In genomic region chr10:100022090-100022834, GRCm38 (mm10) we compare ENCODE assay signal across 17 mouse cellular contexts. TPM values are rescaled to one million over a fixed set of nuclear protein-coding genes. Genes with fewer than 3 reads are reported as not detected.
DNase-seq lines count a peak whose midpoint lies in the region; ATAC-seq lines count a peak whose summit lies in the region.
"Had no signal": no experiment of that assay in that cellular context is flagged by ENCODE, and none has a peak within 500 bp of the region (broad histone marks: within the 10 kb centered on the region; RNA-seq: fewer than 3 reads in every experiment).

No protein-coding gene starts in this region.

- H3K27me3 ChIP-seq in heart, embryonic 13.5 days (replicated peaks), result no peaks in the 10 kb centered on the region
- peaks cover 34% of the 10 kb centered on the region for H3K27me3 ChIP-seq in hindbrain, embryonic 12.5 days
- peaks cover 39% of the 10 kb centered on the region for H3K27me3 ChIP-seq in midbrain, embryonic 16.5 days (ENCODE audit: control insufficient read depth, insufficient read depth, low read depth, low read length)
- H3K27me3 ChIP-seq: Patski had no signal

- no peak overlapping the region for H3K4me3 ChIP-seq in heart, embryonic 13.5 days
- no peak overlapping the region for H3K4me3 ChIP-seq in hindbrain, embryonic 12.5 days
- H3K4me3 ChIP-seq in midbrain, embryonic 16.5 days (ENCODE audit: low read depth, low read length), result no peak overlapping the region
- H3K4me3 ChIP-seq: liver, embryonic 12.5 days had no signal

- H3K9me3 ChIP-seq in heart, embryonic 13.5 days, result peaks cover 7% of the 10 kb centered on the region; the same call in 1 of the 2 replicates
- H3K9me3 ChIP-seq in hindbrain, embryonic 12.5 days (replicated peaks), result 0 out of 2 replicates have a peak, but pooled peaks cover 3% of the 10 kb centered on the region
- peaks cover 3% of the 10 kb centered on the region; the same call in 1 of the 2 replicates for H3K9me3 ChIP-seq in midbrain, embryonic 16.5 days (replicated peaks; ENCODE audit: control insufficient read depth, low read length, poor library complexity, severe bottlenecking)
- H3K9me3 ChIP-seq: liver, embryonic 12.5 days had no signal

- no peak overlapping the region for H3K27ac ChIP-seq in heart, embryonic 13.5 days (replicated peaks)
- H3K27ac ChIP-seq in hindbrain, embryonic 12.5 days, result no peak overlapping the region
- peak overlapping the region; percentile 18; the same call in 1 of the 2 replicates for H3K27ac ChIP-seq in midbrain, embryonic 16.5 days (ENCODE audit: low read length)
- H3K27ac ChIP-seq: liver, embryonic 12.5 days had no signal

- peaks cover 18% of the 10 kb centered on the region for H3K36me3 ChIP-seq in heart, embryonic 13.5 days
- no peaks in the 10 kb centered on the region for H3K36me3 ChIP-seq in hindbrain, embryonic 12.5 days
- H3K36me3 ChIP-seq in midbrain, embryonic 16.5 days (ENCODE audit: control insufficient read depth, insufficient read depth, low read length), result no peaks in the 10 kb centered on the region
- H3K36me3 ChIP-seq: liver, embryonic 12.5 days had no signal

- WGBS in heart, embryonic 13.5 days, result 50% methylated on average over 11 of the region's 11 CpGs
- WGBS in hindbrain, embryonic 12.5 days, result 32% methylated on average over 11 of the region's 11 CpGs
- 22% methylated on average over 11 of the region's 11 CpGs for WGBS in midbrain, embryonic 16.5 days

- ATAC-seq in heart, embryonic 13.5 days (ENCODE audit: extremely low read depth, insufficient number of reproducible peaks, low FRiP score, low TSS enrichment), result no peak
- ATAC-seq in hindbrain, embryonic 12.5 days (ENCODE audit: low FRiP score), result peak; percentile 53
- peak; percentile 61 for ATAC-seq in midbrain, embryonic 16.5 days
- ATAC-seq in erythroid progenitor cell, adult 5-6 weeks (replicated peaks; ENCODE audit: low FRiP score, poor library complexity, severe bottlenecking), result no peak
- ATAC-seq: liver, embryonic 12.5 days; Patski had no signal

- H3K9ac ChIP-seq in heart, embryonic 13.5 days, result no peak overlapping the region
- no peak overlapping the region for H3K9ac ChIP-seq in hindbrain, embryonic 12.5 days
- no peak overlapping the region for H3K9ac ChIP-seq in midbrain, embryonic 16.5 days (ENCODE audit: low read depth, low read length)
- H3K9ac ChIP-seq: liver, embryonic 12.5 days had no signal

- DNase-seq in heart, adult 9 months (ENCODE audit: low spot score in 2 of 2), result no peak
- peak; percentile 30 for DNase-seq in brain, adult 2 months (ENCODE audit: low read depth, low spot score)
- no peak for DNase-seq in cerebellum, postnatal 4 days (ENCODE audit: low spot score in 2 of 2)
- DNase-seq in ovary, postnatal 36 days (ENCODE audit: low spot score), result no peak
- DNase-seq: adrenal gland, adult 8-10 months; cerebellum, adult 11-12 months; kidney, adult 18-20 months; right cerebral cortex, postnatal 14 days; thymus, postnatal 36 days had no signal

- peaks cover 51% of the 10 kb centered on the region for H3K4me1 ChIP-seq in heart, embryonic 13.5 days
- peaks cover 18% of the 10 kb centered on the region for H3K4me1 ChIP-seq in hindbrain, embryonic 12.5 days
- H3K4me1 ChIP-seq in midbrain, embryonic 16.5 days (ENCODE audit: control insufficient read depth, insufficient read depth, low read length), result peaks cover 10% of the 10 kb centered on the region; the same call in 1 of the 2 replicates

- peak overlapping the region; percentile 22 for H3K4me2 ChIP-seq in heart, embryonic 13.5 days
- no peak overlapping the region for H3K4me2 ChIP-seq in hindbrain, embryonic 12.5 days (replicated peaks)
- H3K4me2 ChIP-seq in midbrain, embryonic 16.5 days (ENCODE audit: low read length), result peak overlapping the region; percentile 20
- H3K4me2 ChIP-seq: liver, embryonic 12.5 days had no signal

RNA-seq across cellular contexts. Expression of gene Kitl, which starts 6.8 kb away (rescaled TPM):
- polyA plus RNA-seq in heart, embryonic 13.5 days (2015; fragmentation: Nextera tagmentation; extraction: Ambion mirVana), result 11.4 and 11.7 TPM in 2 replicates
- 14.7 and 16.0 TPM in 2 replicates for polyA plus RNA-seq in hindbrain, embryonic 12.5 days (2016; fragmentation: Nextera tagmentation; extraction: Ambion mirVana)
- polyA plus RNA-seq in midbrain, embryonic 16.5 days (2015; fragmentation: Nextera tagmentation; extraction: Ambion mirVana), result 67.0 and 99.2 TPM in 2 replicates
- 1.4 and 3.8 TPM in 2 replicates for total RNA-seq in erythroid progenitor cell, adult 5-6 weeks (2015; ENCODE audit: low replicate concordance)
- 1.9 and 4.2 TPM in 2 replicates for total RNA-seq in erythroid progenitor cell, adult 5-6 weeks (2017; ENCODE audit: low replicate concordance)
- total RNA-seq: megakaryocyte progenitor cell, adult 5-6 weeks; neutrophil, adult 5-6 weeks had no signal

Comparison
In these comparisons a context has a peak if more than half of its experiments do, and no peak if none do; other contexts are left out.
1. ATAC-seq: peak in hindbrain, embryonic 12.5 days (single experiment) and midbrain, embryonic 16.5 days (single experiment); none in heart, embryonic 13.5 days (single experiment) and erythroid progenitor cell, adult 5-6 weeks (single experiment).